Mouse (Mus musculus) c-Kit-positive CD71-positive TER-119-negative erythroid progenitor cells, embryonic 14.5 days (primary cell): ENCODE data around the gene Rab11b.
"Not testable (repeated sequence)": the region's sequence is repeated elsewhere in the genome, so short reads cannot be mapped to it uniquely, and the experiment has no call there.

ENCODE experiments used
- DNase-seq: peaks from one replicate; pipeline ENCODE4 v3.0.0-alpha.2; 2013; ENCODE audit warnings: low read depth

The Rab11b gene

GRCm38 (mm10) chr17:33771617-33772016, 11.3 kb upstream of the Rab11b start:
- no peak for DNase-seq

DNA sequence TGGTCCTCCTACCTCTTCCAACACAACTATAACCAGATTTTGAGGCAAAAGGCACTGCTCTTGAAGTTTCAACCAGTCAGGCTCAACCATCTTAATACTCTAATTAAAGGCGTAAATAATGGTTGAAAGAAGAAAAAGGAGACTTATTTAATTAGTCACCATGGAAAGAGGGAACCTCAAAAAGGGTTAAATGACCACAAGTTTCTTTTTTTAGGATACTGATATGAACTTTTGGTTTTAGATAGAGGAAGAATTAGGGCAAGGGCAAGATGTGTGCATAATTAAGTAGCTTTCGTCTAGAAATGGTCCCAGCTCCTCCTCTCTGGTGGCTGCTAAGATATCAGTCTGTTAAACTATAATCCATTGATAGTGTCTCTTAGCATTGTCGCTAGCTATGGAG, 6.1 kb upstream of the Rab11b start:
- no peak for DNase-seq

DNA sequence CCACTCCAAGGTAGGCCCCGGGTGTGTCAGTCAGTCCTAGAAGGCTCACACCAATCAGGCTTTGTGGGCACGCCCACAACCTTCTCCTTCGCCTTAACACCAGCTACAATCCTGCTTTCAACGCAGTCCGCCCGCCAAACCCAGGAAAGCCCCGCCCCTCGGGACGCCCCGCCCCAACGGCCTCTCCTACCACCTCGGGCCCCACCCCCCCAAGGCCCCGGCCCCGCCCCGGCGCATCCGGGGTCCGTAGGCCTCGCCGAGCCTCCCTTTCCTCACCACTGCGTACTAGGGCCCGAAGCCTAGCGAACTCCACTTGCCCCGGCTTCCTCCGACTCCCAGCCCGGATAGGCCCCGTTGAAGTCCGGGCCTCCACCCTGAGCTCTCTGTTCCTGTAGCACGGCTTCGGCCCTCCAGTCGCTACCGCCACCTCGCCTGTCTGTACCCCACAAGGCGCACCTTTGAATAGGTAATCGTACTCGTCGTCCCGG, 519 bp downstream of the Rab11b start:
- DNase-seq, result peak; percentile 92

- DNase-seq, result peak; percentile 31
These were observed 3.1 kb downstream of the Rab11b start for GRCm38 (mm10) chr17:33757231-33757630.

DNA sequence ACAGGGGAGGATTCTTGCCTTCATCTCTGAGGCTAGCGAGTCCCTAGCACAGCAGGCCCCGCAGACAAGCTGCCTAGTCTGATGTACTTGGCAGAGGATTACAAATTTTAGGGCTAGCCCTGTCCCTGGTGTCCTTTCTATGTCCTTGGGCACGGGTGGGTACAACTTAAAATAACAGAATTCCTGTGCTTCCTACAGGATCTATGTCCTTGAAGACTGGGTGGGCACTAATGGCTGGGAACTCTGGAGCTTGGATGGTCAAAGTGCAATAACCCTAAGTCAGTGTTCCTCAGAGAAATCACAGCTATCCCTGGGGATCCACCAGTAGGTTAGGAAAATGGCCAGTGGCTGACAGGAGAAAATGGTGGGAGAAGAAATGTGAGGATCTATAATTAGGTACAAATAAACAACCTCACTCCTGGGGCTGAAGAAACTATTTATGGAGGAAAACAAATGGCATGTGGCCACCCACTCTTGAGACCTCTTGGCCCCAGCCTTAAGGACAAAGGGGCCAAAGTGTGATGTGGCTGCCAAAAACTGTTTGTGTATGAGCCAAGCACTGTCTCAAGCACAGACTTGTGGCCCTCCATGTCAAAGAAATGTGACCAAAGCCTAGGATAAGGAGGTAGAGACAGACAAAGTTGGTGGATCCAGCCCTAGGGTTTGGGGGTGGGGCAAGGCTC, 4.1 kb downstream of the Rab11b start:
- DNase-seq, result no peak

DNA sequence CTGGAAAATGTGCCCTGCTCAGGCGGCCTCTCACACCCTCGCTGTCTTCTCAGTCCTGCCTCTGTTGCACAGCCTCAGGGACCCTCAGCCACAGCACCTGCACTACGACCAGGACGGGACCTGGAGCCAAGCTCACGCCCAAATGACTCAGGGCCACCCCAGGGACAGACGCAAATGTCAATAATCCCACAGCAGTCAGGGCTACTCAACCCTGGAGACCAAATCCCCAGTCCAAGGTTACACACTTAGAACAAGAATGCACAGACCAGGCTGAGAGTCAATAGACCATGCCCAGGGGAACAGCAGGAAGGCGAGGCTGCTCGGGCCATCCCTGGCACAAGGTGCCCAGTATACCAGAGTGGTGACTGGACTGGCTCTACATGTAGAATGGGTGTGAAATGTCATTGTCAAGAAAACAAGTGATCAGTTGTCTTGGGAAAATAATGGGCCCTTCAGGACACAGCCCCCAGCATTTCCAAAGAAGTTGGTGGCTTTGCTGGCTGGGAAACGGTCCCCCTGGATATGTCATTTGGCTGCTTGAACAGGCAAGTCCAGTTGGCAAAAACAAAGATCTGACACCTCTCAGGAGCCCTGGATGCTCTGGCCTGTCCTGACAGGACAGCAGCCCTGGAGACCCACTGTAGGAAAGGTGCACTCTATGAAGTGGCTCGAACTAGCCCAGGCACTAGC, 4.8 kb downstream of the Rab11b start:
- no peak for DNase-seq

GRCm38 (mm10) chr17:33754656-33755055, 5.7 kb downstream of the Rab11b start:
- no peak for DNase-seq

- DNase-seq, result no peak
These were observed 8.0 kb downstream of the Rab11b start for GRCm38 (mm10) chr17:33752297-33752696.

GRCm38 (mm10) chr17:33751181-33751580, 9.1 kb downstream of the Rab11b start:
- no peak for DNase-seq

- no peak for DNase-seq
These were observed 10.9 kb downstream of the Rab11b start for GRCm38 (mm10) chr17:33749451-33749850.

DNA sequence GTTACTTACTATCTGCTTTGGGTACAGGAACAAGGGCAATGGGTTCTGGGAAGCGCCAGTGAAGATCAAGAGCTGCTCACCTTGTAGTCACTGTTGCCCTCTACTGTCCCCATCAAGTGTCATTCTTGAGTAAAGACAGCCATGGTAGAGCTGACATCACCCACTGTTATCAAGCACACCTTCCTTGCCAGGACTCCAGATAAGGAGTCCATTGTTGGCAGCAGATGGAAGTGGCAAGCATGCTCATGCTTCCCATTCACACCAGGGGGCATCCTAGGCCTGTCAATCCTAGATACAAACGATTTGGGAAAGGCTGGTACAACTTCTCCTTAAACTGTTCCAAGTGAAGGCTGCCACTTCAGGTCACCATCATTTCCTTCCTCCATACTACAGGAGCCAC, 14.3 kb downstream of the Rab11b start:
- DNase-seq, result peak; percentile 63

- DNase-seq, result no peak
These were observed 15.5 kb downstream of the Rab11b start for GRCm38 (mm10) chr17:33744686-33745384.

GRCm38 (mm10) chr17:33742420-33742819, 17.9 kb downstream of the Rab11b start:
- DNase-seq, result no peak

- not testable (repeated sequence) for DNase-seq
These were observed 26.8 kb downstream of the Rab11b start for GRCm38 (mm10) chr17:33733526-33733925.

DNA sequence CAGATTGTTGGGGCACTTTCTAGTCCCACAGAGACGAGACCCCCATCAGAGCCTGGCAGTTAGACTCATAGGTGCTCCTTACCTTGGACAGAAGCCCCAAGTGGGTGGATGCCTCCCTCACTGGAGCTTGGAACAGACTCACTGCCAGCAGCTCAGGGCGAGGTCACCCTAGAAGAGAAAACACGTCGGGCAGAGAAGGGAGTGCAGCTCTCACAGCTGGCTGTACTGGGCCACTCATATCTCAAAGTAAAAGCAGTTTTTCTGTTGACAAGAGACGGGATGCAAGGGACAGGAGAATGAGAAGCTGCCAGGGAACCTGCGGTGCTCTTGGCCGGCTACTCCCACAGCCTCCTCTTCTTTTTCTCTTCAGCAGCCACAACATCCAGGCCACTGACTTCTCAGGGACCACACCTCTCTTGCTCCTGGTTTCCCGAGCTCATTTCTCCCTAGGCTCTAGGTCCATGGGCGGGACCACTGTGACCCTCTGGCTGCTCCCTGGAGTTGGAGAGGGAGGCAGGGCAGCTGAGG, 27.7 kb downstream of the Rab11b start:
- DNase-seq, result not testable (repeated sequence)

- no peak for DNase-seq
These were observed 31.1 kb downstream of the Rab11b start for GRCm38 (mm10) chr17:33729215-33729614.

GRCm38 (mm10) chr17:33728396-33728795, 31.9 kb downstream of the Rab11b start:
- DNase-seq, result no peak

- DNase-seq, result no peak
These were observed 40.5 kb downstream of the Rab11b start for GRCm38 (mm10) chr17:33719736-33720378.

GRCm38 (mm10) chr17:33718944-33719725, 41.2 kb downstream of the Rab11b start:
- no peak for DNase-seq

- DNase-seq, result peak; percentile 98
These were observed 41.9 kb downstream of the Rab11b start, which contains the start of gene March2 for GRCm38 (mm10) chr17:33718384-33718881. TSS of gene March2 (minus strand) at chr17:33718670.

GRCm38 (mm10) chr17:33717982-33718381, 42.3 kb downstream of the Rab11b start:
- no peak for DNase-seq
